Mouse (Mus musculus) G1E (cell line): Measurements from ENCODE around the gene Grin1.

Experiments used
- CTCF ChIP-seq: IDR thresholded peaks from 2 replicates; pipeline ENCODE4 v1.5.1; 2012; ENCODE audit warnings: low read depth, low read length, inconsistent platforms, mixed read lengths
- POLR2AphosphoS5 ChIP-seq: IDR thresholded peaks from 2 replicates; pipeline ENCODE4 v1.6.1; 2012; ENCODE audit warnings: low read depth, low read length, inconsistent platforms; ENCODE audit not compliant: insufficient replicate concordance

- TF ChIP-seq CTCF (no peak), POLR2AphosphoS5 (no peak)
Measured at GRCm38 (mm10) chr2:25243342-25243741, 75.6 kb downstream of the Grin1 start.
